Mouse (Mus musculus): ENCODE measurements around the gene Ly6g6e. TPM values are rescaled to one million over a fixed set of nuclear protein-coding genes. Genes with fewer than 3 reads are reported as not detected.
A peak's percentile ranks its signal among the peaks of the same experiment; 100 is the strongest.

Gene Ly6g6e
- polyA plus RNA-seq, 1 experiment: 27.5 TPM

GRCm38 (mm10) chr17:35125081-35125480, 48.4 kb downstream of the Ly6g6e start:
- no peaks in the 10 kb centered on the region for H3K27me3 ChIP-seq (ENCODE audit: control insufficient read depth, insufficient read depth, low read length, poor library complexity, severe bottlenecking)
- no peak overlapping the region for H3K9ac ChIP-seq (ENCODE audit: low read depth, poor library complexity, severe bottlenecking)
- H3K27ac ChIP-seq (ENCODE audit: insufficient read depth, low read length): no peak overlapping the region
- H3K4me3 ChIP-seq (ENCODE audit: low read depth, low read length): no peak overlapping the region
- peaks cover 8% of the 10 kb centered on the region for H3K36me3 ChIP-seq (ENCODE audit: control insufficient read depth, insufficient read depth, low read length, poor library complexity, severe bottlenecking)
- no peaks in the 10 kb centered on the region for H3K9me3 ChIP-seq (replicated peaks; ENCODE audit: control insufficient read depth, insufficient read depth, low read length, poor library complexity, severe bottlenecking)
- no peak for TF ChIP-seq POLR2A (IDR thresholded peaks at IDR 0.05; ENCODE audit: insufficient read depth, low read length)
- TF ChIP-seq EP300 (IDR thresholded peaks at IDR 0.05; ENCODE audit: insufficient read depth, low read depth, low read length): no peak
- no peak for TF ChIP-seq CTCF (IDR thresholded peaks at IDR 0.05; ENCODE audit: low read depth, low read length)
- H3K4me1 ChIP-seq (ENCODE audit: control insufficient read depth, insufficient read depth, low read length): no peaks in the 10 kb centered on the region

GRCm38 (mm10) chr17:35125578-35125977, 48.9 kb downstream of the Ly6g6e start:
- Histone ChIP-seq H3K9me3 (replicated peaks; ENCODE audit: control insufficient read depth, insufficient read depth, low read length, poor library complexity, severe bottlenecking) (no peaks in the 10 kb centered on the region), H3K9ac (ENCODE audit: low read depth, poor library complexity, severe bottlenecking) (peak overlapping the region; percentile 75), H3K4me1 (ENCODE audit: control insufficient read depth, insufficient read depth, low read length) (no peaks in the 10 kb centered on the region), H3K4me3 (ENCODE audit: low read depth, low read length) (no peak overlapping the region), H3K36me3 (ENCODE audit: control insufficient read depth, insufficient read depth, low read length, poor library complexity, severe bottlenecking) (peaks cover 8% of the 10 kb centered on the region), H3K27ac (ENCODE audit: insufficient read depth, low read length) (no peak overlapping the region), H3K27me3 (ENCODE audit: control insufficient read depth, insufficient read depth, low read length, poor library complexity, severe bottlenecking) (no peaks in the 10 kb centered on the region)
- TF ChIP-seq CTCF (IDR thresholded peaks at IDR 0.05; ENCODE audit: low read depth, low read length): no peak
- TF ChIP-seq POLR2A (IDR thresholded peaks at IDR 0.05; ENCODE audit: insufficient read depth, low read length): no peak
- TF ChIP-seq EP300 (IDR thresholded peaks at IDR 0.05; ENCODE audit: insufficient read depth, low read depth, low read length): no peak

GRCm38 (mm10) chr17:35126206-35126611, 49.5 kb downstream of the Ly6g6e start, which contains the start of gene D17H6S53E:
Gene D17H6S53E, plus strand, starts transcription at chr17:35126373.
- no peaks in the 10 kb centered on the region for H3K4me1 ChIP-seq (ENCODE audit: control insufficient read depth, insufficient read depth, low read length)
- no peak for TF ChIP-seq CTCF (IDR thresholded peaks at IDR 0.05; ENCODE audit: low read depth, low read length)
- TF ChIP-seq EP300 (IDR thresholded peaks at IDR 0.05; ENCODE audit: insufficient read depth, low read depth, low read length): no peak
- no peak for TF ChIP-seq POLR2A (IDR thresholded peaks at IDR 0.05; ENCODE audit: insufficient read depth, low read length)
- H3K27me3 ChIP-seq (ENCODE audit: control insufficient read depth, insufficient read depth, low read length, poor library complexity, severe bottlenecking): no peaks in the 10 kb centered on the region

GRCm38 (mm10) chr17:35127017-35127416, 50.3 kb downstream of the Ly6g6e start:
- Histone ChIP-seq H3K4me3 (ENCODE audit: low read depth, low read length) (no peak overlapping the region), H3K27ac (ENCODE audit: insufficient read depth, low read length) (no peak overlapping the region), H3K4me1 (ENCODE audit: control insufficient read depth, insufficient read depth, low read length) (no peaks in the 10 kb centered on the region), H3K27me3 (ENCODE audit: control insufficient read depth, insufficient read depth, low read length, poor library complexity, severe bottlenecking) (no peaks in the 10 kb centered on the region), H3K36me3 (ENCODE audit: control insufficient read depth, insufficient read depth, low read length, poor library complexity, severe bottlenecking) (peaks cover 8% of the 10 kb centered on the region), H3K9ac (ENCODE audit: low read depth, poor library complexity, severe bottlenecking) (no peak overlapping the region), H3K9me3 (replicated peaks; ENCODE audit: control insufficient read depth, insufficient read depth, low read length, poor library complexity, severe bottlenecking) (no peaks in the 10 kb centered on the region)
- TF ChIP-seq EP300 (IDR thresholded peaks at IDR 0.05; ENCODE audit: insufficient read depth, low read depth, low read length) (no peak), POLR2A (IDR thresholded peaks at IDR 0.05; ENCODE audit: insufficient read depth, low read length) (no peak), CTCF (IDR thresholded peaks at IDR 0.05; ENCODE audit: low read depth, low read length) (no peak)

More at GRCm38 (mm10) chr17:35126206-35126611, 49.5 kb downstream of the Ly6g6e start, which contains the start of gene D17H6S53E:
- H3K4me3 ChIP-seq (ENCODE audit: low read depth, low read length): peak within 1 kb of the TSS; percentile 45
- H3K36me3 ChIP-seq (ENCODE audit: control insufficient read depth, insufficient read depth, low read length, poor library complexity, severe bottlenecking): peaks cover 8% of the 10 kb centered on the region
- no peaks in the 10 kb centered on the region for H3K9me3 ChIP-seq (replicated peaks; ENCODE audit: control insufficient read depth, insufficient read depth, low read length, poor library complexity, severe bottlenecking)
- peak within 1 kb of the TSS; percentile 75 for H3K9ac ChIP-seq (ENCODE audit: low read depth, poor library complexity, severe bottlenecking)
- H3K27ac ChIP-seq (ENCODE audit: insufficient read depth, low read length): no peak within 1 kb of the TSS

Other genes starting within 250 kb of the Ly6g6e start
- 18.7 and 25.8 TPM in 2 replicates for gene Stk19, start 240.0 kb upstream of the Ly6g6e start, polyA plus RNA-seq (2011; ENCODE audit: insufficient read depth, insufficient read length, low read depth, missing spikeins)
- 22.6 and 24.5 TPM in 2 replicates for gene Dxo, start 239.9 kb upstream of the Ly6g6e start, polyA plus RNA-seq (2011; ENCODE audit: insufficient read depth, insufficient read length, low read depth, missing spikeins)
- 12.7 and 13.1 TPM in 2 replicates for gene Skiv2l, start 226.7 kb upstream of the Ly6g6e start, polyA plus RNA-seq (2011; ENCODE audit: insufficient read depth, insufficient read length, low read depth, missing spikeins)
- 53.0 and 63.6 TPM in 2 replicates for gene Nelfe, start 226.5 kb upstream of the Ly6g6e start, polyA plus RNA-seq (2011; ENCODE audit: insufficient read depth, insufficient read length, low read depth, missing spikeins)
- not detected in 2 replicates for gene Cfb, start 214.4 kb upstream of the Ly6g6e start, polyA plus RNA-seq (2011; ENCODE audit: insufficient read depth, insufficient read length, low read depth, missing spikeins)
- 22.8 and 24.7 TPM in 2 replicates for gene Zbtb12, start 197.4 kb upstream of the Ly6g6e start, polyA plus RNA-seq (2011; ENCODE audit: insufficient read depth, insufficient read length, low read depth, missing spikeins)
- gene Gm20547, start 194.9 kb upstream of the Ly6g6e start, polyA plus RNA-seq (2011; ENCODE audit: insufficient read depth, insufficient read length, low read depth, missing spikeins): 0.41 TPM in 1 of 2 replicates, not detected in the other
- 9.9 and 10.8 TPM in 2 replicates for gene C2, start 178.6 kb upstream of the Ly6g6e start, polyA plus RNA-seq (2011; ENCODE audit: insufficient read depth, insufficient read length, low read depth, missing spikeins)
- gene Ehmt2, start 178.4 kb upstream of the Ly6g6e start, polyA plus RNA-seq (2011; ENCODE audit: insufficient read depth, insufficient read length, low read depth, missing spikeins): 60.9 and 75.4 TPM in 2 replicates
- gene Slc44a4, start 162.4 kb upstream of the Ly6g6e start, polyA plus RNA-seq (2011; ENCODE audit: insufficient read depth, insufficient read length, low read depth, missing spikeins): 5.3 and 5.8 TPM in 2 replicates
- gene Neu1, start 145.6 kb upstream of the Ly6g6e start, polyA plus RNA-seq (2011; ENCODE audit: insufficient read depth, insufficient read length, low read depth, missing spikeins): 13.6 and 15.1 TPM in 2 replicates
- gene Hspa1b, start 117.7 kb upstream of the Ly6g6e start, polyA plus RNA-seq (2011; ENCODE audit: insufficient read depth, insufficient read length, low read depth, missing spikeins): 2.6 and 3.0 TPM in 2 replicates
- not detected in 2 replicates for gene Gm20481, start 107.0 kb upstream of the Ly6g6e start, polyA plus RNA-seq (2011; ENCODE audit: insufficient read depth, insufficient read length, low read depth, missing spikeins)
- gene Hspa1a, start 104.7 kb upstream of the Ly6g6e start, polyA plus RNA-seq (2011; ENCODE audit: insufficient read depth, insufficient read length, low read depth, missing spikeins): 1.9 and 2.5 TPM in 2 replicates
- gene Hspa1l, start 104.2 kb upstream of the Ly6g6e start, polyA plus RNA-seq (2011; ENCODE audit: insufficient read depth, insufficient read length, low read depth, missing spikeins): 0.25 TPM in 1 of 2 replicates, not detected in the other
- 163 and 166 TPM in 2 replicates for gene Lsm2, start 95.0 kb upstream of the Ly6g6e start, polyA plus RNA-seq (2011; ENCODE audit: insufficient read depth, insufficient read length, low read depth, missing spikeins)
- gene Vars, start 75.9 kb upstream of the Ly6g6e start, polyA plus RNA-seq (2011; ENCODE audit: insufficient read depth, insufficient read length, low read depth, missing spikeins): 108 and 123 TPM in 2 replicates
- gene Vwa7, start 60.3 kb upstream of the Ly6g6e start, polyA plus RNA-seq (2011; ENCODE audit: insufficient read depth, insufficient read length, low read depth, missing spikeins): 0.30 and 0.33 TPM in 2 replicates
- gene Sapcd1, start 48.9 kb upstream of the Ly6g6e start, polyA plus RNA-seq (2011; ENCODE audit: insufficient read depth, insufficient read length, low read depth, missing spikeins): 1.7 and 3.9 TPM in 2 replicates
- gene Msh5, start 30.2 kb upstream of the Ly6g6e start, polyA plus RNA-seq (2011; ENCODE audit: insufficient read depth, insufficient read length, low read depth, missing spikeins): 6.7 and 7.4 TPM in 2 replicates
- gene Clic1, start 26.9 kb upstream of the Ly6g6e start, polyA plus RNA-seq (2011; ENCODE audit: insufficient read depth, insufficient read length, low read depth, missing spikeins): 173 and 182 TPM in 2 replicates
- 92.5 and 101 TPM in 2 replicates for gene Ddah2, start 17.9 kb upstream of the Ly6g6e start, polyA plus RNA-seq (2011; ENCODE audit: insufficient read depth, insufficient read length, low read depth, missing spikeins)
- gene Ly6g6c, start 11.5 kb upstream of the Ly6g6e start, polyA plus RNA-seq (2011; ENCODE audit: insufficient read depth, insufficient read length, low read depth, missing spikeins): 3.7 and 4.0 TPM in 2 replicates
- 2.8 and 3.3 TPM in 2 replicates for gene Mpig6b, start 10.7 kb upstream of the Ly6g6e start, polyA plus RNA-seq (2011; ENCODE audit: insufficient read depth, insufficient read length, low read depth, missing spikeins)
- gene Ly6g6d, start 1.2 kb downstream of the Ly6g6e start, polyA plus RNA-seq (2011; ENCODE audit: insufficient read depth, insufficient read length, low read depth, missing spikeins): 1.3 and 1.9 TPM in 2 replicates
- gene Ly6g6f, start 8.7 kb downstream of the Ly6g6e start, polyA plus RNA-seq (2011; ENCODE audit: insufficient read depth, insufficient read length, low read depth, missing spikeins): not detected in 2 replicates
- 12.7 and 15.6 TPM in 2 replicates for gene Abhd16a, start 12.4 kb downstream of the Ly6g6e start, polyA plus RNA-seq (2011; ENCODE audit: insufficient read depth, insufficient read length, low read depth, missing spikeins)
- not detected in 2 replicates for gene Ly6g5c, start 31.4 kb downstream of the Ly6g6e start, polyA plus RNA-seq (2011; ENCODE audit: insufficient read depth, insufficient read length, low read depth, missing spikeins)
- not detected in 2 replicates for gene Ly6g5b, start 38.5 kb downstream of the Ly6g6e start, polyA plus RNA-seq (2011; ENCODE audit: insufficient read depth, insufficient read length, low read depth, missing spikeins)
- 18.9 and 19.1 TPM in 2 replicates for gene Gpank1, start 44.6 kb downstream of the Ly6g6e start, polyA plus RNA-seq (2011; ENCODE audit: insufficient read depth, insufficient read length, low read depth, missing spikeins)
- gene Csnk2b, start 45.2 kb downstream of the Ly6g6e start, polyA plus RNA-seq (2011; ENCODE audit: insufficient read depth, insufficient read length, low read depth, missing spikeins): 146 and 173 TPM in 2 replicates
- 4.3 and 8.1 TPM in 2 replicates for gene D17H6S53E, start 49.5 kb downstream of the Ly6g6e start, polyA plus RNA-seq (2011; ENCODE audit: insufficient read depth, insufficient read length, low read depth, missing spikeins)
- not detected in 2 replicates for gene Apom, start 55.1 kb downstream of the Ly6g6e start, polyA plus RNA-seq (2011; ENCODE audit: insufficient read depth, insufficient read length, low read depth, missing spikeins)
- gene Bag6, start 58.3 kb downstream of the Ly6g6e start, polyA plus RNA-seq (2011; ENCODE audit: insufficient read depth, insufficient read length, low read depth, missing spikeins): 231 and 262 TPM in 2 replicates
- gene Prrc2a, start 88.0 kb downstream of the Ly6g6e start, polyA plus RNA-seq (2011; ENCODE audit: insufficient read depth, insufficient read length, low read depth, missing spikeins): 236 and 256 TPM in 2 replicates
- 2.1 TPM in 1 of 2 replicates, not detected in the other for gene Aif1, start 99.2 kb downstream of the Ly6g6e start, polyA plus RNA-seq (2011; ENCODE audit: insufficient read depth, insufficient read length, low read depth, missing spikeins)
- 2.3 and 2.5 TPM in 2 replicates for gene Lst1, start 111.5 kb downstream of the Ly6g6e start, polyA plus RNA-seq (2011; ENCODE audit: insufficient read depth, insufficient read length, low read depth, missing spikeins)
- 10.7 and 14.2 TPM in 2 replicates for gene Ltb, start 117.5 kb downstream of the Ly6g6e start, polyA plus RNA-seq (2011; ENCODE audit: insufficient read depth, insufficient read length, low read depth, missing spikeins)
- gene Tnf, start 125.1 kb downstream of the Ly6g6e start, polyA plus RNA-seq (2011; ENCODE audit: insufficient read depth, insufficient read length, low read depth, missing spikeins): not detected in 2 replicates
- 0.64 TPM in 1 of 2 replicates, not detected in the other for gene Lta, start 128.4 kb downstream of the Ly6g6e start, polyA plus RNA-seq (2011; ENCODE audit: insufficient read depth, insufficient read length, low read depth, missing spikeins)
- gene Gm16181, start 143.9 kb downstream of the Ly6g6e start, polyA plus RNA-seq (2011; ENCODE audit: insufficient read depth, insufficient read length, low read depth, missing spikeins): not detected in 2 replicates
- 2.3 and 4.2 TPM in 2 replicates for gene Atp6v1g2, start 156.8 kb downstream of the Ly6g6e start, polyA plus RNA-seq (2011; ENCODE audit: insufficient read depth, insufficient read length, low read depth, missing spikeins)
- 7.9 and 12.5 TPM in 2 replicates for gene Nfkbil1, start 158.9 kb downstream of the Ly6g6e start, polyA plus RNA-seq (2011; ENCODE audit: insufficient read depth, insufficient read length, low read depth, missing spikeins)
- gene Ddx39b, start 164.8 kb downstream of the Ly6g6e start, polyA plus RNA-seq (2011; ENCODE audit: insufficient read depth, insufficient read length, low read depth, missing spikeins): 245 and 258 TPM in 2 replicates
- gene H2-D1, start 185.8 kb downstream of the Ly6g6e start, polyA plus RNA-seq (2011; ENCODE audit: insufficient read depth, insufficient read length, low read depth, missing spikeins): 19.8 and 23.1 TPM in 2 replicates
- gene H2-Q1, start 243.5 kb downstream of the Ly6g6e start, polyA plus RNA-seq (2011; ENCODE audit: insufficient read depth, insufficient read length, low read depth, missing spikeins): not detected in 2 replicates